Mouse (Mus musculus): Measurements from ENCODE around the gene Tspan14.

The Tspan14 gene

DNA sequence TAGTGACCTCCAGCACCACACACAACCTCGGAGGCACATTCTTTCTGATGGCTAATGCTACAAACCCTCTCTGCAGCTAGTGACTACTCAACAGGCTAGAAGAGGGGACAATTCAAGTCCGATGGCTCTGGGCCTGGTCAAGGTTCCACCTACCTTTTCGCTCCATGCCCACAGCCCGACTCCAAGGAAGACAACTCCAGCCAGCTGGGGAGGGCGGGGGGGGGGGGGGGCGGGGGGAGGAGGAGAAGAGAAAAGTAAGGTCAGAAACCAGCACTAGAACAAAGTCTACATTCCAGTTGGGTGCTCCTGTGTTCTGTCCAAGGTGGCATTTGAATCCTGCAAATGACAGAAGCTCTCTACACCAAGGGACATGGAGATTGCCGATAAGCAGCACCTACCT, 48.1 kb downstream of the Tspan14 start:
- no peak for DNase-seq (ENCODE audit: low spot score in 2 of 2)

DNA sequence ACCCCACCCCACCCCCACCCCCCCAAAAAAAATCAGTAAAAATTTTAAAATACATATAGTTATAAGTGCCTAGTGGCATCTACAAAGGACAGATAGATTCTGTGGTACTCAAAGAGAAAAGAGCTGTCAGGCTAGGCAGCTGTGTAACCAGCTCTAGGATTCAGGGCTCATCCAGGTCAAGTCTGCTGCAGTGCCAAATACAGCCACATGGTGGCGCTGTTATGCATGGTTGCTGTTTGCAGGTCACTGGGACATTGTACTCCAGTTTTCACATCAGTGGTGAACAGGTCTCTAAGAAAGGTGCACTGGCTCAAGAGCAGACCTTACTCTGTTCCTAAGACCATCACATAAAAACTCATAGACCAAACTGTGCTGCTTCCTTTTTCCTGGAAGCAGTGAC, 49.0 kb downstream of the Tspan14 start:
- DNase-seq (ENCODE audit: low spot score in 2 of 2): peak; percentile 95 to 98

DNA sequence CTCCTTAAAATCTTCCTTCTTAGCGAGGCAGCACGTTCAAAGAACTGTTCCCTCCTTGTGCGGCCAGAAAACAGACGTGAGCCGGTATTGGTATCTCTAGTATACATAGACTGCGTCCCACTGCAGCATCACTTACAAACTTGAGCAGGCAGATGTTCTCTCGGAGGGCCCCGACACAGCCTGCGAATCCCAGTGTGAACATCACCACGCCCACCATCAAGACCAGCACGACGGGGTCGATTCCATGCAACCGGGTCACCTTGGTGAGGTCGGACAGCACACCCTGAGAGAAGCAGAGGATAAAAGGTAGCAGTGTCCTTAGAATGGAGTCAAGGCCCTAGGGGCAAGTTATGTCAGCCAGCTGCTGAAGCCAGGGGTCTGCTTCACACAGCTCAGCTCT, 49.9 kb downstream of the Tspan14 start:
- no peak for DNase-seq (ENCODE audit: low spot score in 2 of 2)

DNA sequence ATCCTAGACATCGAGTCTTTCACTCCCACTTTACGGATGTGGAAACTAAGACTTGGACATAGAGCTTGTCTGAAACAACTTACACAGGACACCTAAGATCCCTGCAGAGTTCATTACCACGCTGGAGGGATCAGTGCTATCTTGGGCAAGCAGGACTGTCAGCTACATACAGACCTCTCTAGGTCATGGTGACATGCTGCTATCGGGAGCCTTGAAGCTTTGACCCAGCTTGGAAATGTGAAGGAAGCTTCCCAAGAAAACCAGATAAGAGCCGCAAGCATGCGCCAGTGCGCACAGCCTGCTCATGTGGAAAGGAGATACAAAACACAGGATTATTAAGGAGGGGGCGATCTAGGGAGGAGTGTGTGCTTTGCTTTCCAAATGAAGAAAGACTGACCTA, 50.8 kb downstream of the Tspan14 start:
- DNase-seq (ENCODE audit: low spot score in 2 of 2): no peak

DNA sequence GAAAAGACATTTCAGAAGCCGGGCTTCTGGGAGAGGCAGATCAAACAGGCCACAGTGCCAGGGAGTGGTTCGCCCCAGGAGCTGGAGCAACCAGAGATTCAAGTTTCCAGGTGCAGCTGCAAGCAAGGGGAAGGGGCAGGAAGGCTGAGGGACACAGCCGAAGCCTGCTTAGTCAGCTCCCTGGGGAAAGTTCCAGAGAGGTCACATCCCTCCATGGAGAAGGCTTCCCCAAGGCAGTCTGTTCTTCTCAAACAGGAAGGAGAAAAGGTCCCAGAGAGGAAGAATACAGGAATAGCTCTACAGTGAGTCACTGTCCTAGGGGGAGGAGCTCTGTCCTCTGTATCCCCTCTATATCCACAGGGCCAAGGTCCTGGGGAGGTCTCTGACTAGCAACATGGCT, 51.9 kb downstream of the Tspan14 start:
- DNase-seq (ENCODE audit: low spot score in 2 of 2): no peak

DNA sequence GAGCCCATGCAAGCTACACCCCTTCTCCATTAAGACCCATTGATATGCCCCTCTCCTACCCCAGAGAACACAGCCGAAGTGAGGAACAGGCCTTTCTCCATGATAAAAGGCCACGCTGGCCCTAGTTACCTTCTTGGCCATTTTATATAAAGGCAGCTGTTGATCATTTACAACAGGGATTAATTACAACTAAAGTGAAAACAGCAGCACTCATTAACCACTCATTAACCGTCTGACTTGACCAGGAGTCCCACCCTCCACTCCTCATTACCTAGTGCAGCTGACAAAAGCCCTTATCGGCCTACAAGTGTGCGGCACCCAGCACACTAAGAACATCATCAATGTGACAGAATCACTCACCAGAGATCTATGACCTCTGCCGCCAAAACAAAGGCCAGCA, 52.9 kb downstream of the Tspan14 start:
- no peak for DNase-seq (ENCODE audit: low spot score in 2 of 2)

- DNase-seq (ENCODE audit: low spot score in 2 of 2): no peak
Observed at GRCm38 (mm10) chr14:40911529-40911928, 55.1 kb downstream of the Tspan14 start.

DNA sequence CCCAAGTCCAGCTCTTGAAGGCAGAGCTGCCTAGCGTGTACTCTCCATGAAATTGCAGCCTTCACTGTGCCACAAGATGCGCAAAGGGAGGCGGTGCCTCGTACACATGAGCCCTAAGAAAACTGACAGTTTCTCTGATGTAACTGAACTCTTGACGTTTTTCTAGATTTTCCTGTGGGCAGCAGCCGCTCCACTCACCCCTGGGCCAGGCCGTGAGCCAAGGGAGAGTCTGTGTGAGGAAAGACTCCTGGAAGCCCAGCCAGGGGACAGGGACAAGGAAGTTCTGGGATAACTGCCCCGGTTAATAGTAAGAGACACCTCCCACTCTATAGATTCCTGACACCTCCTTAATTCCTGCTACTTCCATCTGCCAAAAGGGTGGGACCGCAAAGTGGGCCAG, 57.8 kb downstream of the Tspan14 start:
- DNase-seq (ENCODE audit: low spot score in 2 of 2): no peak

- DNase-seq (ENCODE audit: low spot score in 2 of 2): no peak
Observed at GRCm38 (mm10) chr14:40906770-40907169, 59.8 kb downstream of the Tspan14 start.

GRCm38 (mm10) chr14:40905813-40906212, 60.8 kb downstream of the Tspan14 start:
- DNase-seq (ENCODE audit: low spot score in 2 of 2): no peak

DNA sequence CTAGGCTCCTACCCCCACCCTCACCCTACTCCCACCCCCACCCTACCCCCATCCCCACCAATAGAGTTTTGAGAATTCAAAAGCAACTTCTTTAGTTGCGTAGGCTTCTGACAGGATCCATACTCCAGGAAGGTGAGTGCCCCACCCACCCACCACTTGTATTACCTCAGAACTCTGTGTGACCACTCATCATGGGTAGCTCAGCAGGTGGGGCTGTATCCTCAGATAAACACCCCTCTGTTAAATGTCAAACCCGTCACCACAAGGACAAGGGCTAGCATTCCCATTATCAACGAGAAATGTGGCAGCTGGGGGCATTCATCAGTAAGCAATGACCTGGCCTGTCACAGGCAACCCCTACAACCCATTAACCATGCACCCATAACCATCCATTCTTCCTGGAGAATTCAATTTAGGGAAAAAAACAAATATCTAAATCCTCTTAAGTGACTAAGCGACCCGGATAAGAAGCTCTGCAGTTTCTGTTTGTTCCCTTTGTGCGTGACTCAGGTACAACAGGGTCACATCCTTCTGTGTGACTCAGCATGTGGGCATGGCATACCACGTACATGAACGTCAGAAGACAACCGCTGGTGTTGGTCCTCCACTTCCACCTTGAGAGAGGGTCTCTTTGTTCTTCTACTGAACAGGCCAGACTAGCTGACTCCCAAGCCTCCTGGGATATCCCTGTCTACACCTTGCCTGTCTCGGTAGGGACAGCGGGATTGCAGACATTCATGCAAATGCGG, 64.1 kb downstream of the Tspan14 start:
- no peak for DNase-seq (ENCODE audit: low spot score in 2 of 2)

DNA sequence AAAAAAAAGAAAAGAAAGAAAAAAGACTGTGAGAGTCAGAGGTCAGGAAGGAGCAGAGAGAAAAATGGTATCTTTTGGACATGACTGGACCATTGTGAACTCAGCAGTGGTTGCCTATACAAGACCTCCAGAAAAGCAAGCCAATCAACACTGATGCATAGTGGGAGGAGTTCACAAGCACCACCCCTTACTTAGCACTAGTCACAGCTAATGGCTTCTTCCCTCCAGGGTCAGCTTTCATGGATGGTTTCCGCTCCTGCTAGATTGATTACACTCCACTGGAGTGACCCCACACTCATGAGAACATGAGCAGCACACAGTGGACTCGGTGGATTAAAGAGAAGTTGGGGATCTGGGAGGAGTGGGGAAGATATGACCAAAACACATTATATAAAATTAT, 66.3 kb downstream of the Tspan14 start:
- DNase-seq (ENCODE audit: low spot score in 2 of 2): no peak

DNA sequence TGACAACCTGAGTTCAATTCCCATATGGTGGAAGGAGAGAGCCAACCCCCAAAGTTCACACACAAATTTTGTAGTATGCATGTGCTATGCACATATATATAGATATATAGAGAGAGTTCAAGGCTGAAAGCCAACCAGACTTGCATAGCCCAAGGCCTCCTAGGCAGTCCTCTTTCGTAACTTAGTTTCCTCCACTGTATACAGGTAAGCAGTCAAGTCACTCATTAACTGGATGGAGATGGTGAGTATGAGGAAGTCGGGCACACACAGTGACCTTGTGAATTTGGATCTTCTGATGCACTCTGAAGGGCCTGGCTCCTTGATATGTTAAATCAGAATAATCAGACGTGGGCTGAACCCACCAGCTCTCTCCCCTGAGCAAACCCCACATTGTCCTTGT, 68.7 kb downstream of the Tspan14 start:
- no peak for DNase-seq (ENCODE audit: low spot score in 2 of 2)

DNA sequence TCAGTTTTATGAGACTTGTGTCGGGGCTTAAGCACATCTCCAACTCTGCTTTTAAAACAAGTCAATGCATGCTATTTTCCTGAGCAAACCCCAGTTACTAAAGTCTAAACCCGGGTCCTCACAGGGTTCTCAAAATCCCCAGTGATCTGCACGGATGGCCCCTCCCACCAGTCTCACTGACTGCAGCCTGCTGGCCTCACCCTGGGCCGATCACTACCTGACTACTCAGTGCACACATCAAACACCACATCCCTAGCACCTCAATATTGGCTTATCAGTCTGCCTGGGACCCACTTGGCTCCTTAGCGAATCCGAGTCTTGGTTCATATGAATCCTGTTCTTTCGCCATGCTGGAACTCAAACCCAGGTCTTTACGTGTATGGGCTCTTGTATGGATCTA, 70.9 kb downstream of the Tspan14 start:
- DNase-seq (ENCODE audit: low spot score in 2 of 2): no peak

DNA sequence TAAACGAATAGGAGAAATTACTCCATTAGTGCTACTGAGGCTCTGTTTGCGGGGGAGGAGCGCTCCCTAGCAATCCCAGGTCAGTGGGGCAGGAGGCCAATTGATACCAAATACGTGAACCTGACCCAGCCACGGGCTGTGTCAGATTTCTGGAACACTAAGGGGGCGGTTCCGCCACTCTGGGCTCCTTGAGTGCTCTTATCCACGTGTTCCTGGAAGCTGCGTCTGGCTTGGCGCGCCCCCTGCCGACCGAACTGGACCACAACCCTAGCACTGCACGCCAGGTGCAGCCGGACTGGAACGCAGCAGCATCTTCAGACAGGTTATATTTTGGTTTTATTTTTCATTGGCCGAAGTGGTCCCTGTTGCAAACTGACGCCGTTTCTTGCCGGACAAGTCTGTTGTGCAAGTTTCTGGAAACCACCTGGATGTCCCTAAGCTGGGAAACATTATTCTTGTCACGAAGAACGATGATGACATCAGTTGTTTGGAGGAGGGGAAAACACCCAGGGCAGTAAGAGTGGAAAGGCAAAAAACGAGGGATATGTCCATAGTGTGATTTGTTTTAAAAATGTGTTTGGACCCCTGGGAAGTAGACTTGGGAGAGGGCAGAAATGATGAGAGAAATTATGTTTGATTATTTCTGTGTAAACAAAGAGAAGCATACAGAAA, 71.9 kb downstream of the Tspan14 start:
- DNase-seq (ENCODE audit: low spot score in 2 of 2): peak; percentile 89 to 90

GRCm38 (mm10) chr14:40893884-40894283, 72.7 kb downstream of the Tspan14 start:
- DNase-seq (ENCODE audit: low spot score in 2 of 2): no peak

GRCm38 (mm10) chr14:40893196-40893595, 73.4 kb downstream of the Tspan14 start, which contains the start of gene Sh2d4b:
Gene Sh2d4b, minus strand, starts transcription at chr14:40893266.
- DNase-seq (ENCODE audit: low spot score in 2 of 2): no peak

GRCm38 (mm10) chr14:40892326-40892825, 74.2 kb downstream of the Tspan14 start:
- no peak for DNase-seq (ENCODE audit: low spot score in 2 of 2)

- DNase-seq (ENCODE audit: low spot score in 2 of 2): no peak
Observed at GRCm38 (mm10) chr14:40891506-40891905, 75.1 kb downstream of the Tspan14 start.

DNA sequence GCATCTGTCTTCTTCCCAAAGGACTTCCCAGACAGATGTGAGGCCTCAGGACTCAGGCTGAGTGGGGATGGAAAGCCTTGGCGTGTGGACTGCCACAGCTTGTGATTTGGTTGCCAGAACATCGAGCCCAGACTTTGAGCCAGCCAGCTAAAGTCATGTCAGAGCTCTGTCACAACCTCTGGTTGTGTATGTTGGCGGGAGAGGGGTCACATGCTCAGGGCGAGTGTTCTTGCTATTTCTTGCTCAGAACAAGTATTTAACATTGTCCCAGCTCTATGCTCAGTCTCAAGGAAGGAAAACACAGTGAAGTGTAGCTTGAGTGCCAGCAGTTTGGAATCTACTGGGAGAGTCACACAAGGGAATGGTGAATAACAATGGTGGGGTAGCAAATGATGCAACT, 76.9 kb downstream of the Tspan14 start:
- DNase-seq (ENCODE audit: low spot score in 2 of 2): no peak

DNA sequence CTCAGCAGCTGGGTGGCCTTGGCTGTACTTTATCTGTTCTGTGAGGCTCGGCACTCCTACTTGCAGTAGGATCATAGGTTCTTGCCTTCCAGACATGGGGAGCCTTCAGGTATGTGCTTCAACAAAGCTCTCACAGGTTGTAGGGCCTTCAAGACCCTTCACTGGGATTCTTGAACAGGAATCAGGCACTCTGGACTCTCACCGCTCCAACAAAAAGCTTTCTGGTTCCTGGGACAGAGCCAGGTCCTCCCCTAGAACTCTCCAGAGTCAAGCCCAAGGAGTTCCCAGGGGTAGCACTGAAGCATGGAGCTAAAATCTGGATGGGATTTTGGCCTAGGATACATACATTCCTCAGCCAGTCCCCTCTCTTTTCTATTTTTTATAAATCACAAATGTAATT, 77.4 kb downstream of the Tspan14 start:
- no peak for DNase-seq (ENCODE audit: low spot score in 2 of 2)

DNA sequence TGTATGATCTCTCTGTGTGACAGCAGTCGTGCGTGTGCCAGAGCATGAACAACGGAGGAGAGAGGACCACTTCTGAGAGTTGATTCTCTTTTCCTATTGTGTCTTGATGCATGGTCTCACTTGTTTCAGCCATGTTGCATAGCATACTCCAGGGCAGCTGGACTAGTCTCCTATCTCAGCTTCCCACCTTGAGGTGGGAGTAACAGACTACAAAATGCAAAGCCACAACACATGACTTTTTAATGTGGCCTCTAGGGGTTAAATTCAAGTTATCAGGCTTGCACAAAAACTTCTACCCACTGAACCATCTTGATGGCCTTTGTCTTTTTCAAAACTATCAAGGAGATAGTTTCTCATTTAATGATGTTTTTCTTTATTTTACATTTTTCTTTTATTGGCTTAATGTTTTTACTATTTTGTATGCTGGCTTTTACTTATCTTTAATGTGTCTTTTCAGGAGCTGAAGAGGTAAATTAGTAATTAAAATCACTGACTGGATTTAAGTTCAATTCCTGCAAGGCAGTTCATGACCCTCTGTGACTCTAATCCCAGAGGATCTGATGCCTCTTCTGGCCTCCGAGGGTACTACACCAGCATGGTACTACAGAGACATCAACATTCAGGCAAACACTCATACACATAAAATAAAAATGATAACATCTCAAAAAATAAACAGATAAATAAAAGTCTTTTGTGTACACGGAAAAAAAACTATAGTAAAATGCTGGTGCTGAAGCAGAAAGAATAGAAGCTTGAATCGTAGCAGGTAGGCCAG, 80.0 kb downstream of the Tspan14 start:
- no peak for DNase-seq (ENCODE audit: low spot score in 2 of 2)

DNA sequence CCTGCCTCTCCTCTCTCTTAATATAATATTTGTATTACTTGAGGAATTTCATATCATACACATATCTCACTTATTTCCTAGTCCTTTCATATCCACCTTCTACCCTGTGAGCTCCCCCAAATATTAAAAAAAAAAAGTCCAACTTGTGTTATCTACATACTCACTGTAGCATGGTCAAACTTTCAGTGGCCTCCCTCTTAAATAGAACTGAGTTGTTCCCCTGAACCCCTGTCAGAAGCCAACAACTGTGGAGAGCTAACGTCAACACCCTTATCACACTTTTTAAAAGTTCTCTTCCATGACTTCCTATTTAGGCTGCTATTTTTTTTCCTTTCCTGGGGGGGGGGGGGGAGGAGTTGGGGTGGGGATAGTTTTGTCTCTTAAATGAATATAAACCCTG, 80.9 kb downstream of the Tspan14 start:
- no peak for DNase-seq (ENCODE audit: low spot score in 2 of 2)

Data from right cerebral cortex, adult 2 months (tissue).